Mouse (Mus musculus) ES-Bruce4 (cell line): Measurements from ENCODE around the gene Ankrd12.

Source experiments
- CTCF ChIP-seq: IDR thresholded peaks from one replicate; pipeline ENCODE4 v1.8.1; 2011; ENCODE audit warnings: low read depth, low read length
- POLR2A ChIP-seq: IDR thresholded peaks from one replicate; pipeline ENCODE4 v1.8.1; 2011; ENCODE audit warnings: low read length; ENCODE audit not compliant: insufficient read depth

DNA sequence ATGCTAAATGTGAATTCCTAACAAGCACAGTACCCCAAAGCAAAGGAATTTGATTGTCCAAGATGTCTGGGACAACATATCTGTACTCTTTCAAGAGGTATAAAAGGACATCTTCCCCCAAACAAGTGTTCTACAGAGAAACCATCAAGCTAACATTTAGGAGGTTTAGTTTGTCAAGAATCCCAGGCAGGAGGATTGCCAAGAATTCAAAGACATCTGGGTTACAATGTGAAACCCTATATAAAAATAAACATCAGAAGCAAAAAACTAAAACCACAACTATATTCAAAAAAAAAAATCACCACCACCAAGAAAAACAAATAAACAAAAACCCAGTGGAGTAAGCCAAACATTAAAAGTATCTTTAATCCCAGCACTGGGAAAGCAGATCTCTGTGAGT, 13.4 kb upstream of the Ankrd12 start:
- TF ChIP-seq CTCF (no peak), POLR2A (no peak)
